Mouse (Mus musculus) thymus, adult 18-20 months (tissue): Measurements from ENCODE around the gene Kcnk7.

Experiments
- DNase-seq, 2 experiments: peaks; one replicate each; pipeline ENCODE4 v3.0.0; 2022; ENCODE audit warnings: mixed read lengths in 2 of 2

Kcnk7 gene

DNA sequence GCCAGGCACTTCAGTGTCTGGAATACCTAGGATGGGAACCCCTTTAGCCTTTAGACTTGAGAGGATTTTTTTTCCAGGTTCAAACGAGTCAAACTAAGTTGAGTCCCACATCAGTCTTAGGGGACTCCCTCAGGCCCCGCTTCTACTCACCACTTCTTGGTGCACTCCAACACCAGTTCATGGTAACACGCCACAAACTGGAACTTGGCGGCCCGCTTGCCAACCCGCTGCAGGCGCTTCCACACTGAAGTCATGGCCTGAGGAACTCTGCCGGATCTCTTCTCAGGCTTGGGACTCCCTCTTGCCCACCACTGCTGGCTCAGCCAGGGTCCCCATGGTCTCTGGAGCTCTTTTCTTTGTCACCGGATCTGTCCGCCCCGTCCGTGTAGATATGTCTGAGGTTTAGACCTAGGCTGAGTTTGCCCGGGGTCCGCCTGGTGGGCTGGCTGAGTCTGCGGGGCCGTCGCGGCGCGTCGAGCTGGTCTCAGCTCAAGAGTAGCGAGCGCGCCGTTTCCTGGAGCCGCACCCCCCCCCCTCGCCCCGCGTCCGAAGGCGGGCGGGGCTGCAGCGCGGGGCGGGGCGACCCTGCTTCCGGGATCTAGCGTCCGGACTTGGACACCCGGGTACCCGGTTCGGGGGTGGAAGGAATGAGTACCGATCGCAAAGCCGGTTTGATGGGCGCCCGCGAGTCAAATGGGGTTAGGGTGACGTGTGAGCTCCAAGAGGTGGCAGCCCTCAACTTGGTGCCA, 21.8 kb downstream of the Kcnk7 start, which contains the start of gene Ehbp1l1:
TSS of gene Ehbp1l1 (minus strand) at position 551 of the 749 bp plus-strand sequence.
- peak; percentile 55 to 67 for DNase-seq

DNA sequence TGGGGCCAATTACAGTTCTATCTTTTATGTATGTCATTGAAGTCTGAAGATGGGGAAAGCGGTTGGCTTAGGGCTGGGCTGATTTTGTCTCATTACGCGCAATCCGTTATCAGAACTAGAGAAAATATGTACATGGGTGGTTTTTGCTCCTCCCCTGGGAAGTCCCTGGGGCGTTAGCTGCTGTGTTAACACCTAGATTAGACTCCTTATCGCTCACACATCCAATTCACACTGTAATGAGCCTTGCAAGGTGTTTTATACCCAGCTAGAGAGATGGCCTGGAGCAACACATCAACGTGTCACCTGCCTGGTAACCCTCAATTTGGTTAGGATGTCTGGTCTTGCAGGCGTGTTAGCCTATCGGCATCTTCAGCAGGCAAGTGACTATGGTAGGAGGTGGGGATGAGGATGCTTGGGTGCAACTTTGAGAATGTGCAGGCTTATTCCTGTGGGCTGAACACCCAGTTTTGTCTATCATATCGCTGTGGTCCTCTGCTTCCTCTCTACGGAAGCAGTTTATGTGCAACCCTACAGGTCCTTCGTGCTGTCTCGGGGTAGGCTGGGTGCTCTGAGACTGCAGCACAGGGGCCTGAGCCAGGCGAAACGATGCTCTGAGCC, 22.9 kb downstream of the Kcnk7 start:
- DNase-seq: no peak

DNA sequence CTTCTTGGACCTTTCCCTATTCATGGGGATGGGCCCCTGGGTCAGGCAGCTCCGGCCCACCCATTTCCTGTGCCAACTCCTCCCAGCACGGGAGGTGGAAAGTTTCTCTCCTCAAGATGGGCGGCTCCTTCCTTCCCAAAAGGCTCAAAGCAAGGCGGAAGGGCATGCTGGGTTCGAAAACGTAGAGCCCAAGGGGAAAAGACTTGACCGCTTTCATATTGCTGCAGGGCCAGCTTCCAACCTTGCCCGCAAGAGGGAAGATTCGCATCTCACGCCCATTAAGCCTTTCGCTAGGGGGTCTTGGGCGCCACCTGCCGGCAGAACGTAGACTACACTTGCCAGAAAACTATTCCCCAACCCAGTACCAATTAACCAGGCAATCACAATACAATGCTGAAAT, 23.5 kb downstream of the Kcnk7 start:
- DNase-seq: peak; percentile 61 to 71

DNA sequence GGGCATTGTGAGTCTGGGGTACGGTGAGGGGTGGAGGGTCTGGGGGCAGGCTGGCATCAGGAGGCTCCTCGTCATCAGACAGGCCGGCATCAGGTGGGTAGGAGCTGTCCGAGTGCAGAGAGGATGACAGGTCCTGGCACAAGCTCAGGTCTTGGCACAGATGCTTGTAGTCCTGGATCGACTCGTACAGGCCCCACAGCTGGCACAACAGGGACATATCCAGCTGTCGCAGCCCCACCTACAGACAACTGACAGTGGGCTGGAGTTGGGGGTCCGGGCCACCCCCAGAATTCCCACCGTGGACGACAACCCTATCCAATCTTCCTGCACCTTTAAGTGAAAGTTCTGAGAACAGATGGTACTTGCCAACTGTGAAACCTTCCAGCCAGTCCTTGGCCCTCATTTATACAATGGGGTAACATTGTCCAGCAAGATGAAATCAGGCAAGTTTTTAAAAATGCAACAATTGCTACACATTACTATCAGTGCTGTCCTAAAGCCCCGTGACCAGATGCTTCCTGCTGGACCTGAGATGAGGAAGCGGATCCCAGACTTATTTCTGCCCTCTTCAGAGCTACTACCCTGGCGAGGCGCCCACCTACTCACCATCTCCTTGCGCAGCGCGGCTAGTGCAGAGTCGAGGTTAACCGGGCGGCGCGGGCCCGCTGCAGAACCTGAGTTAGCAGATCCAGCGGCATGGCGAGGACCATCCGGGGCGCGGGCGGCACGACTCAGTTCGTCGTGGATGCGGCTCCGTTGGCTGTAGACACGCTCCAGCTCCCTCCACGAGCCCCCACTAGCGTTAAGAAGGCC, 24.7 kb downstream of the Kcnk7 start:
- peak in 1 of 2 experiments; percentile 35 for DNase-seq

DNA sequence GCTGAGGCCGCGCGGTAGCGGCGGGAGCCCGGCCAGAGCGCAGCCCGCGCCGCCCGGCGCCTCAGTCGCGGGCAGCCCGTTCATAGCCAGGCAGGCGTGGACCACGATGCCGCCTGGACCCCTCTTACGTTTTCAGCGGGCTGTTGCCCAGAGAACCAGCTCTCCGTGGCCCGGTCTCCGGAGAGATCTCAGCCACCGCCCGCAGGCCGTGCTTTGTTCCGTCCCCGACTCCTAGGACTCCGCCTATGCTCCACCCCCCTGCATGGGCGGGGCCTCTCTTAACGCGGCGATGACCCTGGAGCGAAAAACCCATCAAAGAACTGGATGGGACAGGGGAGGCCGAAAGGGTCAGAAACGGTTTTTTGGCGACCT, 25.3 kb downstream of the Kcnk7 start, which contains the start of gene Fam89b:
TSS of gene Fam89b (minus strand) at position 210 of the 372 bp plus-strand sequence.
- DNase-seq: peak; percentile 70 to 79

DNA sequence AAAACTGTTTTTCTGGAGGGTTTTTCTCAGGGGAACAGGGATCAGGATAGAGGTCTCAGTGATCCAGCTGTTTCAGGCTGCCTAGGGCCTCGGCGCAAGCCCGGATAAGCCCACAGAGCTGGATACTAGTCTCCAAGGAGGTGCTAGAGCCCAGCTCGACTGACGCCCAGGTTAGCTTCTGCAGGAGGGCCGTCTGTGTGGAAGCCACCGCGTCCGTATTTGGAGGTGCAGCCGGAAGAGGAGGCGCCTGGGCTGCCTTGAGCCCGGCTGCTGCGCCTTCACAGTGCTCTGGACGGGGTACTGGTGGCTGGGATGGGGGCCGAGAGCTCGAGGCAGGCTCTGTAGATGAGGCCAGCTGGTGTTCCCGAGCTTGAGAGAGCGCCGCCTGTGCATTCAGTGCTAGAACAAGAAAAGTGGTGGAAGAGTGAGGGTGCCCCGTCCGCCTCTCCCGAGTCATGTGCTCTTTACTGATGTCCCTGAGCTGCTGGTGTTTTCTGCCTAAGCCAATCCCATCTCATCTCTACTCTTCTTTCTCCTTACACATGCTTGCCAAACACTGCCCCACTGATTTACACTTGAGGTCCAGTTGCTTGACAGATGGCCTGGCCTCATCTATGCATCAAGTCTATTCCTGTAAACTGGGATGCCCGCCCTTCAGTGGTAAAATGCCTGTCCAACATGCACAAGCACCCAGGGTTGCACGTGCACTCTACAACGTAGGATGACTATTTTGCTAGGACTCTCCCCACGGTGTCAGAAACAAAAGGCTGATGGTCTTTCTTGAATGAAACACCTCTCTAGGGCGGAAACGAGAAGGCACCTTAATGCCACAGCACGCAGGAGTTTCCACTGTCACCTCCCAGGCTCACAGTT, 26.4 kb downstream of the Kcnk7 start:
- no peak for DNase-seq

DNA sequence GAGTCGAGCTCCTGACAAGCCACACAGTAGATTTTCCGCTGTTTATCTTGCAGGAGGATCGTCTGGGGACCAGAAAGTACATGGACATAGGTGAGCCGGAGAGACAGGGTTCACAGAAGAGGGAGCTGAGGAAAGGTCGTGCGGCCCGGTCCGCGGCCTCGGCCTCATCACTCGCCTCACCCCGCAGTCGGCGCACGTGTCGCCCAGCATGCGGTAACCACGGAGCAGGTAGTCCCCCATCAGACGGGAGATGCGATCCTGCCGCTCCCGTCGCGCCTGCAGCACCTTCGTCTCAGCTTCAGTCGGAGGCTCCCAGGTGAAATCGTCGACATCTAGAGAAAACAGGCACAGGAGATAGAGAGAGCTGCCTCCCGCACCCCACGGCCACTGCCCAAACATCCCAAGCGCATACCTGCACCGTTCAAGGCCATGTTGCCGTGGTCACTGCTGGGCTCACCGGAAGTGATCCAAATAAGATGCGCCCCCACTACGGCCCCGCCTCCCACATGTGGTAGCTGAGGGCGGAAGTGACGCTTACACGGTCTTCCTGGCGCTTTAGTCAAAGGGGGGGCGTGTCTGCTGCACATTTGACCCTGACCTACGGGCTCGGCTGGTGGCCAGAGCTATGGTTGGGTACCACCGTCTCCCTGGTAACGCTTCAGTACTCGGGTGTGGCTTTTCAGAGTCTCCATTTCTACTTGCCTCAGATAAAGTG, 27.3 kb downstream of the Kcnk7 start:
- peak; percentile 75 to 83 for DNase-seq

DNA sequence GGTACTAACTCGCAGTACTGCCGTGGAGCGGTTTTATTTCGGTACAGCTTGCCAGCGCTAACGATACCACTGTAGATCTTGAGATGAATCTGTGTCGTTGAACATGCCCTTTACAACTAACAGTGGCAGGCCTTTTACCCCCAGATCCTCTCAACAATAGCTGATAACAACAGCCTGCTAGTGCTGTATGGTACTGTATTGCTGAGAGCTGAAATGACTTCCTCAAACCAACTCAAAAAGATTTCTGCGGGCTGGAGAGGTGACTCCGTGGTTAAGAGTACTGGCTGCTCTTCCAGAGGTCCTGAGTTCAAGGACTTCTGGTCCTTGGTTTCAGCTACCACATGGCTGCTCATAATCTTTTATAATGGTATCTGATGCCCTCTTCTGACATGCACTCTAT, 30.2 kb downstream of the Kcnk7 start:
- no peak for DNase-seq

DNA sequence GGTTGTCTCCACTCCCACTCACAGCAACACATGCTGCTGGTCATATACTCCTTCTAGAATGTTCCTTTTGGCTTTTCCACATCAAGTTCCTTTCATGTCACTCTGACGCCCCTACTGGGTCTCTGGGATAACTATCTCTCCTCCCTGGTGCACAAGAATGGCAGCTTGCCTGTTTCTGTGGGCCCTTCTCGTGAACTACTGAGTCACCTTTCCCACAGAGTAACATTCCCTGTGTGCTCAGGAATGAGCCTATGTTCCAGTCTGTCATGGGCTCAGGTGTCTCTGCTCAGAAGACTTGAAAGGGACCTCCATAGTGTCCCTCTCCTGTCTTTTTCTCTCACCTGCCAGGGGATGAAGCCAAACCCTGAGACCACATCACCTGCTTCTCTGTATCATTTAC, 35.3 kb downstream of the Kcnk7 start:
- no peak for DNase-seq

DNA sequence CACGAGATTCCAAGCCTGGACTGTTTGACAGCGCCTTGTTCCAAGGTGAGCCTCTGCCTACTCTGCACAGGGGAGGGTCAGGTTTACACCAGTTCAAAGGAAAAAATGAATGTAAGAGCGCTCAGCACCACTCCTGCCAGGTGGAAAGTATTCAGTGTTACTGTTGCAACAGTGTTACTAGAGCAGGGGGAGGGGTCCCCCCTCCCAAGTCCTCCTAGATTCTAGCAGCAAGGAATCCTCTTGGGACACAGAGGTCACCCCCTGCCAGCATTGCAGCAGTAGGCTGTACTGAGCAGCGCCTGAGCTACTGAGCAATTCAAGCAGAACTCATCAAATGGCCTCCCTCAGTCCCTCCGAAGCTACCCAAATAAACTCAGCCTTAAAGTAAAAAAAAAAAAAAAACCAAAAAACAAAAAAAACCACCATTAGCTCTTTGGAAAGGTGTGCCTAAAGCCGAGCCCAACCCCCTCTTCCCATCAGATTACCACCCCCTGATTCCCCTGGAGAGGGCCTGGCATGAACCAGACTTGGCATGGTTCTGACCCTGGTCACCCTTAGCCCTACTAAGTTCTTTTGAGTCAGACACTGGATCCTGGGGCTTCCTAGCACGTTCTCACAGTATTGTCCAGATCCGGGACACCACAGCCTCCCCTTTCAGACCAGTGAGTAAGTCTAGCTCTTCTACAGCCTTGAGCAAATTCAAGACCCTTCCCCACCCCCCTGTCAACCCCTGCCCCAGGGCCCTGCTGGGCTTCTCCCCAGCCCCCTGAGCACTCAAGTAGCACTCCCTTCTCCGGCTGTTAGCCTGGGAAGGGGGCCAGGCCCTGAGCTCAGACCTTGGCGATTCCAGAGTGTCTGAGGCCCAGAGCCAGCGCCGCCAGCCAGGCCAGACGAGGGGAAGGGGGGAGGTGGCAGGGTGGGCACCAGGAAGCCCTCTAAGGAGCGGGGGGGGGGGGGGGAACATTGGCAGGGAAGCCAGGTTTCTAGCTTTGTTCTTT, 36.5 kb downstream of the Kcnk7 start, which contains the start of gene Ltbp3:
TSS of gene Ltbp3 (plus strand) at position 585 of the 998 bp plus-strand sequence.
- DNase-seq: no peak

DNA sequence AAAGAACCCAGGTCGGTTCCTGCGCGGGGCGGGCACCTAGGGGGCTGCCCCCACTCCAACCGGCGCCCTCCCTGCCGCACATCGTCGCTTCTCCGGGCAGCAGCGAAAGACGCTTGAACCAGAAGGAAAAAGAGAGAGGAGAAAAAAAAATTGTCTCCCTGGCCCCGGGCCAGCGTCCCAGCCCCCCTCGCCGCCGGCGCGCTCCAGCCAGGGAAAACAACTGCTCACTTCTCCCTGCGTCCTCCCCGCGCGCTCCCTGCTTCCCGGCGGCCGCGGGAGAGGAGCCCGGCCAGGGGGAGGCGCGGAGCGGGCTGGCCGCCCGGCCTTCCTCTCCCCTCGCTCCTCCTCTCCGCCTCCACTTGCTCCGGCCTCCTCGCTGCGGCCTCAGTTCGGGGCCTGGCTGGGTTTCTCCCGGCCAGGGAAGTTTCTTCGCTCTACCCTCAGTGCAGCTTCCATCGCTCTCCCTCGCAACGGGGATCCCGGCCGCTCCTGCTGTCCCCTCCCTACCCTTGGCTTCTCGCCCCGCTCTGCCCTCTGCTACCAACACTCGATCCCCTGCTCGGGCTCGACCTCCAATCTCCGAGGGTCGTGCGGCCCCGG, 37.6 kb downstream of the Kcnk7 start:
- DNase-seq: no peak

DNA sequence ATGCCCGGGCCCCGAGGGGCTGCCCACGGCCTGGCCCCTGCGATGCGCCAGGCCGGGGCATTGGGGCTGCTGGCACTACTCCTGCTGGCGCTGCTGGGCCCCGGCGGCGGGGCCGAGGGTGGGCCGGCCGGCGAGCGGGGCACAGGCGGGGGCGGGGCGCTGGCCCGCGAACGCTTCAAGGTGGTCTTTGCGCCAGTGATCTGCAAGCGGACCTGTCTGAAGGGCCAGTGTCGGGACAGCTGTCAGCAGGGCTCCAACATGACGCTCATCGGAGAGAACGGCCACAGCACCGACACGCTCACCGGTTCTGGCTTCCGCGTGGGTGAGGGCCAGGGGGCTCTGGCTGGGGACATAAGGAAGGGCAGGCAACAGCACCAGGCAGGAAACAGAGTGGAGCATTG, 38.1 kb downstream of the Kcnk7 start:
- no peak for DNase-seq

DNA sequence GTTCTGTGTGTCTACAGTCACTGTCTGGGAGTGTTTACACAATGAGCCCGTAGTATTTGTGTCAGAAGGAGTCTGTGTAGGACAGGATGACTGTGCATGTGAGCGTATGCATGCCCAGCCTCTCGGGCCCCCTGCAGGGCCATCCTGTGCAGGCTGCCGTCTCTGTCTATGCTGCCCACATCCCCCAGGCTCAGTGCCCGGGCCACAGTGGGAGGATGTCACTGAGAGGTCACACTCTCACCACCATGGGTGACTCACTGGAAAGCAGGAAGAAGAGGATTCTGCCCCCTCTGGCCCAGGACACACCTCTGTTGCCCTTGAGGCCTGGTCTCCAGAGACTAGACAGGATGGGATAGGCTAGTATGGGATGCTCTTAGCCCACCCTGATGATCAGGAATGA, 39.4 kb downstream of the Kcnk7 start:
- no peak for DNase-seq

DNA sequence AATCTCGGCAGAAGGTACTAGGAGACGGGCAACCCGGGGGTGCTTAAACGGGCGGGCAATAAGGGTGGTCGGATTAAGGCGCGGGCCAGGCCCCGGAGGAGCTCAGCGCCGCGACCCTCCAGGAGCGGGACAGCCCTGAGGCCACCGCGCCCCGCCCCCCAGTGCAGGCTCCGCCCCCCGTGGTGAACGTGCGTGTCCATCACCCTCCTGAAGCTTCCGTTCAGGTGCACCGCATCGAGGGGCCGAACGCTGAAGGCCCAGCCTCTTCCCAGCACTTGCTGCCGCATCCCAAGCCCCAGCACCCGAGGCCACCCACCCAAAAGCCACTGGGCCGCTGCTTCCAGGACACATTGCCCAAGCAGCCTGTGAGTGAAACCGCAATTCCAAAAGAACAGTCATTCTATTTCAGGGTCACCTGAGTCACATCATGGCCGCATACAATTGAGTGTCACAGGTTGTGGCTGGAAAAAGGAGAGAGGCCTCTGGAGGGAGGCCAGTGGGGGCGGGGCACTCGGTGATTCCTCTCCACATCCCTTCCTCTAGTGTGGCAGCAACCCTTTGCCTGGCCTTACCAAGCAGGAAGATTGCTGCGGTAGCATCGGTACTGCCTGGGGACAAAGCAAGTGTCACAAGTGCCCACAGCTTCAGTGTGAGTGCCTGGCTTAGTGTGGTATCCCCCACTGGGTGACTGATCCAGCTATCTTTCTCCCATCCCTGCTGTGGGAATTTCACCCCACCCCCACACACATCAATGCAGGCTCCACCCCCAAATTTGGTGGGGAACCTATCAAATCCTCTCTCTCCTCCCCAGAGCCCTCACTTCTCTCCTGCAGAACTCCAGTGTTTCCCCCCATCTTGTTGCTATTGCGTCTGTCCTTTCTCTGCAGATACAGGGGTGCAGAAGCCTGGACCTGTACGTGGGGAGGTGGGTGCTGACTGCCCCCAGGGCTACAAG, 41.9 kb downstream of the Kcnk7 start:
- no peak for DNase-seq

DNA sequence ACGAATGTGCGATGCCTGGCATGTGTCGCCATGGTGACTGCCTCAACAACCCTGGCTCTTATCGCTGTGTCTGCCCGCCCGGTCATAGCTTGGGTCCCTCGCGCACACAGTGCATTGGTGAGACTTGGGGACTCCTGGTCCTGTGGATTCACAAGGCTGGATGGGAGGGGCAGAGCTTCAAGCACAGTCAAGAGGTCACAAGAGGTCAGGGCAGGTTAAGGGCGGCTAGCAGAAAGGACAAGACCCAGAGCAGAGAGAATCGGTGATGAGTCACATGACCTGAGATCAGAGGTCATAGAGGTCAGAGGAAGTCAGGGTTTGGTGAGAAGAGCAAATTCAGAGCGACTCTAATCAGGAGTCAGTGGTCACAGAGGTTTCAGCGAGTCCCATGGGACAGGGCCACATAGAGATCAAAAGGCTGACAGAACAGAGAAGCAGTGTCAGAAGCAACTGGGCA, 42.8 kb downstream of the Kcnk7 start:
- DNase-seq: no peak

DNA sequence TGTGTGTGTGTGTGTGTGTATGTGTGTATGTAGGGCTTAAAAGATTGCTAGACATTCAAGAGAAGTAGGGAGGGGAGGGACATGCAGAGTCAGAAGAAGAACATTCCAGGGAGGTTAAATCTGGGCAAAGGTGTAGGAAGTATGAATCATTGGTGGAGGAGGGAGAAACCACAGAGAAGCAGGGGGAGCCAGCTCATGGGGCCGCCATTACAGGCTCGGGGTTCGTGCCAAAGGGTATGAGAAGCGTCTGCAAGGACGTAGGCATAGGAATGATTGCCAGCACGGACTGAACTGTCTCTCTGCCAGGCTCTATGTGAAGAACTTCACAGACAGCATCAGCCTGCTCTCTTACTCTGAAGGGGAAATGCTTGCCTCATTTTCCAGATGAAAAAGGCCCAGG, 45.3 kb downstream of the Kcnk7 start:
- DNase-seq: no peak

DNA sequence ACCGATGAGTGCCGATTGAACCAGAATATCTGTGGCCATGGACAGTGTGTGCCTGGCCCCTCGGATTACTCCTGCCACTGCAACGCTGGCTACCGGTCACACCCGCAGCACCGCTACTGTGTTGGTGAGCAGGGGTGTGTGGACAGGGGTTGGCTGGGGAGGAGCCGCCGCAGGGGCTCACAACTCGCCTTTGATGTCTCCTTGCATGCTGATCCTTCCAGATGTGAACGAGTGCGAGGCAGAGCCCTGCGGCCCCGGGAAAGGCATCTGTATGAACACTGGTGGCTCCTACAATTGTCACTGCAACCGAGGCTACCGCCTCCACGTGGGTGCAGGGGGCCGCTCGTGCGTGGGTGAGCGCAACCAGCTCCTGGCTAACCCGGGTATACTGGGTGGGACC, 46.8 kb downstream of the Kcnk7 start:
- no peak for DNase-seq

DNA sequence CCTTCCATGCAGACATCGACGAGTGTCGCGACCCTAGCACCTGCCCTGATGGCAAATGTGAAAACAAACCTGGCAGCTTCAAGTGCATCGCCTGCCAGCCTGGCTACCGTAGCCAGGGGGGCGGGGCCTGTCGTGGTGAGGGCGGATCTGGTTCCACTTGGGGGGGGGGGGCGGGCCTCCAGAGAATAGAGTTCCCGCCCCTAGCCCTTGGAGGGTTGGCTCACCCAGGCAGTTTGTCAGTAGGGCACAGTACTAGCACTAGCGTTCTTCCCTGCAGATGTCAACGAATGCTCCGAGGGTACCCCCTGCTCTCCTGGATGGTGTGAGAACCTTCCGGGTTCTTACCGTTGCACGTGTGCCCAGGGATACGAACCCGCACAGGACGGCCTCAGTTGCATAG, 47.6 kb downstream of the Kcnk7 start:
- no peak for DNase-seq
